Mouse (Mus musculus) urinary bladder, postnatal 25 days (tissue): ENCODE data around the gene Clptm1.
"Not testable (repeated sequence)": the region's sequence is repeated elsewhere in the genome, so short reads cannot be mapped to it uniquely, and the experiment has no call there.

Experiments used
- DNase-seq: peaks from one replicate; pipeline ENCODE4 v3.0.0; 2022; ENCODE audit warnings: low spot score

Clptm1 gene

GRCm38 (mm10) chr7:19609641-19610332, 55.0 kb downstream of the Clptm1 start:
- no peak for DNase-seq

DNA sequence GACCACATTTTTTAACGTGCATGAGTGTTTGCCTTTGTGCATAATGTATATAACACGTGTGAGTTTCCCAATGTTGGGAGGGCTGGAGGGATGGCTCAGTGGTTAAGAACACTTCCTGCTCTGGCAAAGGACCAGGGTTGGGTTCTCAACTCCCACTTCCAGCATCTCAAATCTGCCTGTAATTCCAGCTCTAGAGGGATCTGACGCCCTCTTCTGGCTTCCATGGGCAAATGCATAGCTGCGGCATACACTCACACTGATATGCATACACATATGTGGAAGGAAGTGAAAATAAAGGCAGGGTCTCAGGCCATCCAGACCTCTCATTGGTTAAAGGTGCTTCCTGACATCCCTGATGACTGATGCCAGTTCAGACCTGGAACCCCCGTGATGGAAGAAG, 57.5 kb downstream of the Clptm1 start:
- DNase-seq = no peak

GRCm38 (mm10) chr7:19604606-19605214, 60.1 kb downstream of the Clptm1 start:
- not testable (repeated sequence) for DNase-seq

GRCm38 (mm10) chr7:19603849-19604605, 60.8 kb downstream of the Clptm1 start, which contains the start of gene Clasrp:
Gene Clasrp, minus strand, starts transcription at chr7:19604486.
- DNase-seq = peak; percentile 97

DNA sequence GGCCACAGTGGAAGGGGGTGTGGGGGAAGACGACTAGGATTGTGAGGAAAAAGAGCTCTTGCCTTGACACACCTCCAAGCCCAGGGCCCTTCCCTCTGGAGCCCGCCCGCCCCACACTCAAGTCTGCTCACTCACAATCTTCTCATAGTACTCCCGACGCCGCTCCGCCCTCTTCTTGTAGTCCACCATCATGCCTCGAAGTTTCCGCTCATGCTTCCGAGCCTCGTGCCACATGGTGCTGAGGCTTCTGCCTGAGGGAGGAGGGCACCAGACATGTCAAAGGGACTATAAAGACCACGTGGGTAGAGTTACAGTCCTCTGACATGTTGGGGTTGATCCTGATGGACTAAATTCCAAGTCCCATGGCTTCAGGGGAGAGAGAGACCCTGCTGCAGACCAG, 61.8 kb downstream of the Clptm1 start:
- DNase-seq = no peak

GRCm38 (mm10) chr7:19600562-19600961, 64.3 kb downstream of the Clptm1 start:
- DNase-seq = no peak

DNA sequence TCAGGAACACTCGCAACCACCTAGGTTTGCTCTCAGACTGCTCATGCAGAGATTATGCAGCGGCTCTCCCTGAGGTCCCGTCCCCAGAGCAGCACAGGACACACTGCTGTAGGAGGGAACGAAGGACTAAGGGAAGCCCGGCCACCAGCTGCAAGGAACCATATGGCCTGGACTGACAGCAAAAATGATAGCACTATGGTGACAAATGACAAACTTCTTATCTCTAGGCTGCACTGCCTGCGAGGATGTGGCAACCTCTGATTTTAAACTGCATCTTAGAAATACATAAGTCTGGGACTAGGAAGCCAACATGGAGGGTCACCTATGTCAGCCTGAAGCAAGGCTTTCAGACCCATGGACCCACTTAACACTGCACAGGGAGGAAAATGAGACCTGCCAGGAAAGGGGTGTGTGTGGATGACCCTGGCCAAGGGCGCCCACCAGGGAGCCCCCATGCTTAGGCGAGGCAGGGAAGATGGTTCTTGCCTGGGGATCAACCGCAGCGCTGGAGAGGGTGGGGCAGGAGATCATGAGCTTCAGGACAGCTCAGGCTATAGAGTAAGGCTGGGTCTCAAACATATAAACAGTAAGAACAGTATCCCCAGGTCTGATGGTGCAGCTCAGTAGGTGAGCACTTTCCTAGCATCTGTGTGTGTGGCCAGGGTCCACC, 71.6 kb downstream of the Clptm1 start:
- no peak for DNase-seq

GRCm38 (mm10) chr7:19589917-19590316, 74.9 kb downstream of the Clptm1 start:
- peak; percentile 71 for DNase-seq

- DNase-seq = peak; percentile 57
Measured at GRCm38 (mm10) chr7:19589207-19589606, 75.6 kb downstream of the Clptm1 start.

- DNase-seq = no peak
Measured at GRCm38 (mm10) chr7:19586269-19586668, 78.6 kb downstream of the Clptm1 start.
